ENCODE assay signal across 23 mouse cellular contexts in genomic region chr10:9438366-9438765, GRCm38 (mm10).
DNase-seq lines count a peak whose midpoint lies in the region; ATAC-seq and TF ChIP-seq lines count a peak whose summit lies in the region.
"Had no signal": no experiment of that assay in that cellular context is flagged by ENCODE, and none has a peak within 500 bp of the region (broad histone marks: within the 10 kb centered on the region; RNA-seq: fewer than 3 reads in every experiment).

No protein-coding gene starts in this region.

- 25% methylated on average over 4 of the region's 4 CpGs for WGBS in kidney, postnatal 0 days
- 26% methylated on average over 4 of the region's 4 CpGs for WGBS in limb, embryonic 11.5 days
- WGBS in intestine, embryonic 15.5 days, result 47% methylated on average over 4 of the region's 4 CpGs

- no peaks in the 10 kb centered on the region for H3K9me3 ChIP-seq in kidney, postnatal 0 days (replicated peaks; ENCODE audit: low read length)
- no peaks in the 10 kb centered on the region for H3K9me3 ChIP-seq in limb, embryonic 11.5 days (ENCODE audit: control insufficient read depth, low read length)
- H3K9me3 ChIP-seq in intestine, embryonic 15.5 days, result no peaks in the 10 kb centered on the region
- H3K9me3 ChIP-seq: embryonic facial prominence, embryonic 12.5 days; embryonic facial prominence, embryonic 15.5 days; hindbrain, embryonic 10.5 days; hindbrain, embryonic 13.5 days had no signal

- TF ChIP-seq CTCF in kidney, postnatal 0 days (IDR thresholded peaks at IDR 0.05; ENCODE audit: low read depth), result no peak

- intact Hi-C loops in heart, postnatal 36 days (cut with DNase I), result no loop called here

- no peak overlapping the region for H3K4me2 ChIP-seq in kidney, postnatal 0 days (ENCODE audit: low read length)
- no peak overlapping the region for H3K4me2 ChIP-seq in limb, embryonic 11.5 days (ENCODE audit: low read depth, severe bottlenecking)
- no peak overlapping the region for H3K4me2 ChIP-seq in intestine, embryonic 15.5 days (replicated peaks)
- H3K4me2 ChIP-seq: embryonic facial prominence, embryonic 12.5 days; embryonic facial prominence, embryonic 15.5 days; heart, embryonic 11.5 days; hindbrain, embryonic 13.5 days had no signal

- H3K36me3 ChIP-seq in kidney, postnatal 0 days (ENCODE audit: insufficient read depth, low read length), result no peaks in the 10 kb centered on the region
- no peaks in the 10 kb centered on the region for H3K36me3 ChIP-seq in limb, embryonic 11.5 days (ENCODE audit: control insufficient read depth, insufficient read depth, low read length)
- H3K36me3 ChIP-seq in intestine, embryonic 15.5 days, result no peaks in the 10 kb centered on the region
- H3K36me3 ChIP-seq: embryonic facial prominence, embryonic 12.5 days; embryonic facial prominence, embryonic 15.5 days; hindbrain, embryonic 10.5 days; hindbrain, embryonic 13.5 days had no signal

- no peak overlapping the region for H3K4me3 ChIP-seq in kidney, postnatal 0 days (replicated peaks; ENCODE audit: low read depth, low read length)
- H3K4me3 ChIP-seq in limb, embryonic 11.5 days (ENCODE audit: low read depth, low read length), result no peak overlapping the region
- no peak overlapping the region for H3K4me3 ChIP-seq in intestine, embryonic 15.5 days (replicated peaks)
- H3K4me3 ChIP-seq: embryonic facial prominence, embryonic 12.5 days; embryonic facial prominence, embryonic 15.5 days; hindbrain, embryonic 10.5 days; hindbrain, embryonic 13.5 days had no signal

- peak; percentile 43 for DNase-seq in heart, adult 11 months
- no peak for DNase-seq in heart, postnatal 36 days
- peak; percentile 10 for DNase-seq in kidney, postnatal 0 days (ENCODE audit: low spot score)
- DNase-seq in kidney, adult 11 months, result no peak
- DNase-seq in forelimb bud, embryonic 11.5 days (ENCODE audit: low read depth, low spot score), result peak; percentile 43
- DNase-seq in limb, embryonic 11.5 days (ENCODE audit: low spot score), result peak; percentile 22
- DNase-seq in thymus, postnatal 0 days (ENCODE audit: low spot score), result no peak
- DNase-seq: adrenal gland, postnatal 10 days; adrenal gland, postnatal 36 days; cerebellum, adult 11 months; cerebellum, adult 2 months; cerebellum, adult 9-11 months; cerebellum, postnatal 25 days; forebrain, postnatal 0 days; gastrocnemius, postnatal 25 days had no signal

- ATAC-seq in kidney, postnatal 0 days (replicated peaks; ENCODE audit: low FRiP score, low read depth), result no peak; the same call in 1 of the 2 replicates
- peak; percentile 51; the same call in 1 of the 2 replicates for ATAC-seq in limb, embryonic 11.5 days (ENCODE audit: insufficient number of reproducible peaks, low FRiP score, low TSS enrichment, low read depth)
- ATAC-seq in intestine, embryonic 15.5 days, result no peak
- ATAC-seq: forebrain, embryonic 14.5 days; forebrain, postnatal 0 days; hindbrain, embryonic 16.5 days had no signal

- no peaks in the 10 kb centered on the region for H3K27me3 ChIP-seq in kidney, postnatal 0 days (ENCODE audit: insufficient read depth, low read length)
- H3K27me3 ChIP-seq in limb, embryonic 11.5 days (ENCODE audit: control insufficient read depth, insufficient read depth, low read length), result no peaks in the 10 kb centered on the region
- H3K27me3 ChIP-seq in intestine, embryonic 15.5 days (replicated peaks), result no peaks in the 10 kb centered on the region
- H3K27me3 ChIP-seq: embryonic facial prominence, embryonic 12.5 days; embryonic facial prominence, embryonic 15.5 days; hindbrain, embryonic 13.5 days had no signal

- no peaks in the 10 kb centered on the region for H3K4me1 ChIP-seq in kidney, postnatal 0 days (replicated peaks; ENCODE audit: insufficient read depth, low read length)
- no peaks in the 10 kb centered on the region for H3K4me1 ChIP-seq in limb, embryonic 11.5 days (ENCODE audit: control insufficient read depth, insufficient read depth, low read length)
- H3K4me1 ChIP-seq in intestine, embryonic 15.5 days (replicated peaks), result no peaks in the 10 kb centered on the region
- H3K4me1 ChIP-seq: embryonic facial prominence, embryonic 15.5 days; hindbrain, embryonic 10.5 days had no signal

- H3K27ac ChIP-seq in kidney, postnatal 0 days, result no peak overlapping the region
- H3K27ac ChIP-seq in limb, embryonic 11.5 days (replicated peaks; ENCODE audit: low read depth, low read length), result no peak overlapping the region
- H3K27ac ChIP-seq in intestine, embryonic 15.5 days, result no peak overlapping the region
- H3K27ac ChIP-seq: embryonic facial prominence, embryonic 12.5 days; embryonic facial prominence, embryonic 15.5 days; hindbrain, embryonic 10.5 days; hindbrain, embryonic 13.5 days had no signal

- no peak overlapping the region for H3K9ac ChIP-seq in kidney, postnatal 0 days (ENCODE audit: low read depth, low read length)
- no peak overlapping the region for H3K9ac ChIP-seq in limb, embryonic 11.5 days (ENCODE audit: low read length)
- no peak overlapping the region for H3K9ac ChIP-seq in intestine, embryonic 15.5 days
- H3K9ac ChIP-seq: embryonic facial prominence, embryonic 12.5 days; embryonic facial prominence, embryonic 15.5 days; forebrain, postnatal 0 days; hindbrain, embryonic 13.5 days had no signal

Comparison
In these comparisons a context has a peak if more than half of its experiments do, and no peak if none do; other contexts are left out.
1. DNase-seq: peak in heart, adult 11 months (single experiment), kidney, postnatal 0 days (single experiment), forelimb bud, embryonic 11.5 days (single experiment) and limb, embryonic 11.5 days (single experiment); none in heart, postnatal 36 days (0 of 2), kidney, adult 11 months (single experiment) and thymus, postnatal 0 days (single experiment).